Mouse (Mus musculus): ENCODE measurements around the gene Nlk.
"Not testable (repeated sequence)": the region's sequence is repeated elsewhere in the genome, so short reads cannot be mapped to it uniquely, and the experiment has no call there.

Gene Nlk

GRCm38 (mm10) chr11:78544449-78545111, 152.6 kb downstream of the Nlk start:
- peak; percentile 34 for DNase-seq (ENCODE audit: low spot score)

GRCm38 (mm10) chr11:78540358-78540757, 156.8 kb downstream of the Nlk start:
- no peak for DNase-seq (ENCODE audit: low spot score)

GRCm38 (mm10) chr11:78536690-78537084, 160.5 kb downstream of the Nlk start:
- no peak for DNase-seq (ENCODE audit: low spot score)

GRCm38 (mm10) chr11:78536080-78536689, 161.0 kb downstream of the Nlk start, which contains the start of the genes Tnfaip1 and Ift20:
TSS of gene Tnfaip1 (minus strand) at chr11:78536332.
TSS of gene Ift20 (plus strand) at chr11:78536361.
- peak; percentile 98 for DNase-seq (ENCODE audit: low spot score)

- DNase-seq (ENCODE audit: low spot score) = peak; percentile 56
Observed at GRCm38 (mm10) chr11:78535376-78536079, 161.6 kb downstream of the Nlk start.

- no peak for DNase-seq (ENCODE audit: low spot score)
Observed at GRCm38 (mm10) chr11:78534516-78534915, 162.7 kb downstream of the Nlk start.

- not testable (repeated sequence) for DNase-seq (ENCODE audit: low spot score)
Observed at GRCm38 (mm10) chr11:78531515-78531914, 165.7 kb downstream of the Nlk start.

GRCm38 (mm10) chr11:78531046-78531445, 166.1 kb downstream of the Nlk start:
- no peak for DNase-seq (ENCODE audit: low spot score)

GRCm38 (mm10) chr11:78530001-78530400, 167.2 kb downstream of the Nlk start:
- DNase-seq (ENCODE audit: low spot score) = no peak

- DNase-seq (ENCODE audit: low spot score) = no peak
Observed at GRCm38 (mm10) chr11:78528714-78529113, 168.5 kb downstream of the Nlk start.

- DNase-seq (ENCODE audit: low spot score) = no peak
Observed at GRCm38 (mm10) chr11:78524838-78525237, 172.3 kb downstream of the Nlk start.

GRCm38 (mm10) chr11:78523241-78523955, 173.8 kb downstream of the Nlk start:
- no peak for DNase-seq (ENCODE audit: low spot score)

GRCm38 (mm10) chr11:78522481-78522997, 174.6 kb downstream of the Nlk start:
- DNase-seq (ENCODE audit: low spot score) = peak; percentile 46

- DNase-seq (ENCODE audit: low spot score) = no peak
Observed at GRCm38 (mm10) chr11:78521880-78522279, 175.3 kb downstream of the Nlk start.

GRCm38 (mm10) chr11:78518931-78519330, 178.2 kb downstream of the Nlk start:
- no peak for DNase-seq (ENCODE audit: low spot score)

All from MN1 (cell line).